Comparison of ENCODE assay signal across 8 mouse cellular contexts in the genomic region with DNA sequence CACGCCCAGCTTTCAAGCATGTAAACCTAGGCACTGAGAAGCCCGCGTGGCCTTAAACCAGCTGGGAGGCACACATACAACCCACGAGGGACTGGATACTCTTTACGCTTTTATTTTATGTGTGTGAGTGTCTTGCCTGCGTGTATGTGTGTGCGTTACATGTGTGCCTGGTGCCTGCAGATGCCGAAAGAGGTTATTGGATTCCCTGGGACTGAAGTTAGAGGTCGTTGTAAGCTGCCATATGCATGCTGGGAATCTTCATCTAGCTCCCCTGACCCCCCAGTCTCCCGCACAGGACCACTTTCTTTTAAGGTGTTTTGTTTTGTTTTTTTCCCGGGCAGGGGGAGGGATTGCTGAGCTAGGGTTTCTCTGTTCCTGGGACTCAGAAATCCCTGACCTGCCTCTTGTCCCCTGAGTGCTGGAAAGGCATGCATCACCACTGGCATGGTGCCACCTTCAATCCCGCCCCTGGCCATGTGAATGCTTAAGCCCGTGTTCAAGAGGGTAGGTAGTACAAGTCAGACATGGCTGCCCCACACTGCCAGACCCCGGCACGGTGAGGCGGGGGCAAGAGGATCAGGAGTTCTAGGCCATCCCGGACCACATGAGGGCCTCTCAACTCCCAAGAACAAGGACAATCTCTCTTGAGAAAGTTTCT. TPM values are rescaled to one million over a fixed set of nuclear protein-coding genes. Genes with fewer than 3 reads are reported as not detected.
DNase-seq lines count a peak whose midpoint lies in the region; ATAC-seq and TF ChIP-seq lines count a peak whose summit lies in the region.

No protein-coding gene starts in this region.

- TF ChIP-seq EP300 in stomach, postnatal 0 days (optimal IDR thresholded peaks at IDR 0.05): no peak

- TF ChIP-seq CTCF in stomach, postnatal 0 days (IDR thresholded peaks at IDR 0.05; ENCODE audit: low read depth): no peak

- peaks cover 20% of the 10 kb centered on the region for H3K36me3 ChIP-seq in heart, embryonic 12.5 days
- H3K36me3 ChIP-seq in kidney, embryonic 16.5 days (ENCODE audit: insufficient read depth, low read length): peaks cover 8% of the 10 kb centered on the region
- peaks cover 3% of the 10 kb centered on the region; the same call in 1 of the 2 replicates for H3K36me3 ChIP-seq in stomach, postnatal 0 days (ENCODE audit: control insufficient read depth, insufficient read depth, low read length)

- peaks cover 2% of the 10 kb centered on the region; the same call in 1 of the 2 replicates for H3K4me1 ChIP-seq in brown adipose tissue, adult 24 weeks (ENCODE audit: control insufficient read depth, insufficient read depth, insufficient read length, low read length)
- peaks cover 41% of the 10 kb centered on the region for H3K4me1 ChIP-seq in heart, embryonic 12.5 days (replicated peaks)
- H3K4me1 ChIP-seq in kidney, embryonic 16.5 days (ENCODE audit: insufficient read depth, low read length): peaks cover 30% of the 10 kb centered on the region
- H3K4me1 ChIP-seq in stomach, postnatal 0 days (replicated peaks; ENCODE audit: control insufficient read depth, insufficient read depth): peaks cover 7% of the 10 kb centered on the region

- ATAC-seq in heart, embryonic 12.5 days (ENCODE audit: insufficient number of reproducible peaks, low FRiP score): no peak
- no peak for ATAC-seq in kidney, embryonic 16.5 days (ENCODE audit: low FRiP score, low TSS enrichment)
- ATAC-seq in stomach, postnatal 0 days (ENCODE audit: low FRiP score, low TSS enrichment): no peak
- no peak for ATAC-seq in cerebellum, adult (ENCODE audit: insufficient number of reproducible peaks, low FRiP score, low TSS enrichment)

- H3K9me3 ChIP-seq in heart, embryonic 12.5 days (replicated peaks): no peaks in the 10 kb centered on the region
- H3K9me3 ChIP-seq in kidney, embryonic 16.5 days (ENCODE audit: low read length): no peaks in the 10 kb centered on the region
- H3K9me3 ChIP-seq in stomach, postnatal 0 days (ENCODE audit: control insufficient read depth, low read length): no peaks in the 10 kb centered on the region

- peak; percentile 85 for DNase-seq in MN1 (ENCODE audit: low spot score)
- DNase-seq in lung, postnatal 36 days: peak; percentile 92
- peak; percentile 73 for DNase-seq in stomach, postnatal 0 days (ENCODE audit: low spot score)
- no peak for DNase-seq in thymus, postnatal 36 days

- H3K27me3 ChIP-seq in heart, embryonic 12.5 days (replicated peaks): no peaks in the 10 kb centered on the region
- H3K27me3 ChIP-seq in kidney, embryonic 16.5 days (ENCODE audit: insufficient read depth, low read length): no peaks in the 10 kb centered on the region
- H3K27me3 ChIP-seq in stomach, postnatal 0 days (ENCODE audit: control insufficient read depth, insufficient read depth, low read length): no peaks in the 10 kb centered on the region

- H3K27ac ChIP-seq in brown adipose tissue, adult 24 weeks (replicated peaks; ENCODE audit: low read depth, low read length): peak overlapping the region; percentile 75
- H3K27ac ChIP-seq in heart, embryonic 12.5 days (ENCODE audit: poor library complexity, severe bottlenecking): peak overlapping the region; percentile 52
- peak overlapping the region; percentile 48 for H3K27ac ChIP-seq in kidney, embryonic 16.5 days (ENCODE audit: low read length)
- peak overlapping the region; percentile 53; the same call in 1 of the 2 replicates for H3K27ac ChIP-seq in stomach, postnatal 0 days (replicated peaks)

- 50% methylated on average over 17 of the region's 17 CpGs for WGBS in heart, embryonic 12.5 days
- WGBS in kidney, embryonic 16.5 days: 38% methylated on average over 17 of the region's 17 CpGs
- WGBS in stomach, postnatal 0 days: 34% methylated on average over 17 of the region's 17 CpGs

- peak overlapping the region; percentile 87 for H3K9ac ChIP-seq in heart, embryonic 12.5 days
- peak overlapping the region; percentile 84 for H3K9ac ChIP-seq in kidney, embryonic 16.5 days (replicated peaks; ENCODE audit: low read length)
- H3K9ac ChIP-seq in stomach, postnatal 0 days (ENCODE audit: low read length): peak overlapping the region; percentile 74

- peak overlapping the region; percentile 95 for H3K4me2 ChIP-seq in heart, embryonic 12.5 days
- H3K4me2 ChIP-seq in kidney, embryonic 16.5 days (replicated peaks; ENCODE audit: low read depth, low read length): peak overlapping the region; percentile 98
- H3K4me2 ChIP-seq in stomach, postnatal 0 days (replicated peaks; ENCODE audit: low read depth): peak overlapping the region; percentile 97

- H3K4me3 ChIP-seq in brown adipose tissue, adult 24 weeks (ENCODE audit: insufficient read depth, low read depth, low read length): peak overlapping the region; percentile 85
- peak overlapping the region; percentile 77 for H3K4me3 ChIP-seq in heart, embryonic 12.5 days
- H3K4me3 ChIP-seq in kidney, embryonic 16.5 days (ENCODE audit: low read length): peak overlapping the region; percentile 74
- H3K4me3 ChIP-seq in stomach, postnatal 0 days (ENCODE audit: low read depth, low read length): peak overlapping the region; percentile 71

RNA-seq across cellular contexts. Expression of a gene that starts 2.7 kb away (rescaled TPM):
- 297 and 414 TPM in 2 replicates for polyA plus RNA-seq in brown adipose tissue, adult 24 weeks (2012; ENCODE audit: insufficient read depth, insufficient read length, missing spikeins)
- polyA plus RNA-seq in heart, embryonic 12.5 days (2016; fragmentation: Nextera tagmentation; extraction: Ambion mirVana): 50.8 and 52.0 TPM in 2 replicates
- 49.2 and 51.0 TPM in 2 replicates for polyA plus RNA-seq in kidney, embryonic 16.5 days (2015; fragmentation: Nextera tagmentation; extraction: Ambion mirVana)
- 48.6 and 53.5 TPM in 2 replicates for polyA plus RNA-seq in stomach, postnatal 0 days (2015; fragmentation: Nextera tagmentation; extraction: Ambion mirVana)

RNA-seq across cellular contexts. Expression of a gene that starts 31.8 kb away (rescaled TPM):
- 19.4 and 21.5 TPM in 2 replicates for polyA plus RNA-seq in brown adipose tissue, adult 24 weeks (2012; ENCODE audit: insufficient read depth, insufficient read length, missing spikeins)
- 97.4 and 103 TPM in 2 replicates for polyA plus RNA-seq in heart, embryonic 12.5 days (2016; fragmentation: Nextera tagmentation; extraction: Ambion mirVana)
- 98.4 and 111 TPM in 2 replicates for polyA plus RNA-seq in kidney, embryonic 16.5 days (2015; fragmentation: Nextera tagmentation; extraction: Ambion mirVana)
- polyA plus RNA-seq in stomach, postnatal 0 days (2015; fragmentation: Nextera tagmentation; extraction: Ambion mirVana): 45.1 and 45.2 TPM in 2 replicates

RNA-seq across cellular contexts. Expression of a gene that starts 32.6 kb away (rescaled TPM):
- polyA plus RNA-seq in brown adipose tissue, adult 24 weeks (2012; ENCODE audit: insufficient read depth, insufficient read length, missing spikeins): 8.4 and 11.1 TPM in 2 replicates
- polyA plus RNA-seq in heart, embryonic 12.5 days (2016; fragmentation: Nextera tagmentation; extraction: Ambion mirVana): 37.6 and 37.8 TPM in 2 replicates
- polyA plus RNA-seq in kidney, embryonic 16.5 days (2015; fragmentation: Nextera tagmentation; extraction: Ambion mirVana): 36.3 and 36.6 TPM in 2 replicates
- 14.2 and 14.5 TPM in 2 replicates for polyA plus RNA-seq in stomach, postnatal 0 days (2015; fragmentation: Nextera tagmentation; extraction: Ambion mirVana)

RNA-seq across cellular contexts. Expression of a gene that starts 45.7 kb away (rescaled TPM):
- polyA plus RNA-seq in brown adipose tissue, adult 24 weeks (2012; ENCODE audit: insufficient read depth, insufficient read length, missing spikeins): 80.6 and 87.2 TPM in 2 replicates
- polyA plus RNA-seq in heart, embryonic 12.5 days (2016; fragmentation: Nextera tagmentation; extraction: Ambion mirVana): 208 and 210 TPM in 2 replicates
- 269 and 282 TPM in 2 replicates for polyA plus RNA-seq in kidney, embryonic 16.5 days (2015; fragmentation: Nextera tagmentation; extraction: Ambion mirVana)
- 225 and 229 TPM in 2 replicates for polyA plus RNA-seq in stomach, postnatal 0 days (2015; fragmentation: Nextera tagmentation; extraction: Ambion mirVana)

RNA-seq across cellular contexts. Expression of a gene that starts 58.8 kb away (rescaled TPM):
- polyA plus RNA-seq in brown adipose tissue, adult 24 weeks (2012; ENCODE audit: insufficient read depth, insufficient read length, missing spikeins): 8.5 and 11.3 TPM in 2 replicates
- 10.8 and 11.8 TPM in 2 replicates for polyA plus RNA-seq in heart, embryonic 12.5 days (2016; fragmentation: Nextera tagmentation; extraction: Ambion mirVana)
- 16.2 and 17.8 TPM in 2 replicates for polyA plus RNA-seq in kidney, embryonic 16.5 days (2015; fragmentation: Nextera tagmentation; extraction: Ambion mirVana)
- 7.5 and 8.8 TPM in 2 replicates for polyA plus RNA-seq in stomach, postnatal 0 days (2015; fragmentation: Nextera tagmentation; extraction: Ambion mirVana)

Comparison
In these comparisons a context has a peak if more than half of its experiments do, and no peak if none do; other contexts are left out.
1. DNase-seq: peak in MN1 (single experiment), lung, postnatal 36 days (single experiment) and stomach, postnatal 0 days (single experiment); none in thymus, postnatal 36 days (0 of 2).
2. Peak in every context shown above with its lines, with median percentiles within 50 percentile points of each other: H3K27ac ChIP-seq, H3K4me3 ChIP-seq, H3K4me2 ChIP-seq and H3K9ac ChIP-seq.